Mouse (Mus musculus) lung, adult 18-20 months (tissue): ENCODE measurements around the gene Ift43.

ENCODE experiments used
- DNase-seq, 2 experiments: peaks; one replicate each; pipeline ENCODE4 v3.0.0; 2022; ENCODE audit warnings: mixed read lengths in 2 of 2

Ift43 gene

DNA sequence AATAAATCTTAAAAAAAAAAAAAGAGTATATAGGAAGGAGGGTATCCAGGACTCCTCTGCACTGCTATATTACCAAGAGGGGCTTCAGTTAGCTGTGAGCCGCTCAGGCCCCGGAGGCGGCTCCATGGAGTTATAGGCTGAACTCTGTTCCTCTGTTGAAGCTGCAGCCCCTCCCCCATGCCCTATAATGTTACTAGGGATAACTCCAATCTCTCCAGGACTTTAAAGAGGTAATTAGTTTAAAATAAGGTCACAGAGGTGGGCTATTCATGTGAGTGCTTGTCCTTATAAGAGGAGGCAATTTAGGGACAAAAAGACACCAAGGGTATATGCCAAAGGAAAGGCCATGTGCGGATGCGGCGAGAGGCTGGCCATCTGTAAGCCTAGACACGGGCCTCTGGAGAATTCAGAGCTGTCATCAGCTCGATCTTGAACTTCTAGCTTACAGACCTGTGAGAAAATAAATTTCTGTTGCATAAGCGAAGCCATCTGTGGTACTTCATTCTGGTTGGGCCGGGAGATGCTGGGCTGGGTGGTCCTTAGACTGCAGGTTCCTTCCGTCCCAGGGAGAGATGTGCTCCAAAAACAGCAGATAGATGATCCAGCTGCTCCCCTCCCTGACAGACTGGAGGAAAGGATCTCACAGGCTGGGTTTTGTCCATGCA, 94.5 kb downstream of the Ift43 start:
- no peak for DNase-seq

DNA sequence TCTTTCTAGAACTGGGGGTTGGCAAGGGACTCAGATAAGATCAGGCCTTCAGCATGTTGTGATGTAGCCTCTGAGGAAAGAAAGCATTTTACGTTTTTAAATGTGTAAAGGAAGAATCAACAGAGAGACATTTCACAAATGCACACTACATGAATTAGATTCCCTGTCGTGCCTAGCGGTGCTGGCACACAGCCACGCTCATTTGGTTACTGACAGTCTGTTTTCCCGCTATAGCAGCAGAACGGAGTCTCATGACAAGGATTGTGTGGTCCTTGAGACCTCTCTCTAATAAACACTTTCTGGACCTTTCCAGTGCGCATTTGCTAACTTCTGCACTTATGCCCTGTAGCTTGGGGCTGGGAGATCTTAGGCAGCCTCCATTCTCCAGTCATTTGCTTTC, 96.9 kb downstream of the Ift43 start:
- no peak for DNase-seq

DNA sequence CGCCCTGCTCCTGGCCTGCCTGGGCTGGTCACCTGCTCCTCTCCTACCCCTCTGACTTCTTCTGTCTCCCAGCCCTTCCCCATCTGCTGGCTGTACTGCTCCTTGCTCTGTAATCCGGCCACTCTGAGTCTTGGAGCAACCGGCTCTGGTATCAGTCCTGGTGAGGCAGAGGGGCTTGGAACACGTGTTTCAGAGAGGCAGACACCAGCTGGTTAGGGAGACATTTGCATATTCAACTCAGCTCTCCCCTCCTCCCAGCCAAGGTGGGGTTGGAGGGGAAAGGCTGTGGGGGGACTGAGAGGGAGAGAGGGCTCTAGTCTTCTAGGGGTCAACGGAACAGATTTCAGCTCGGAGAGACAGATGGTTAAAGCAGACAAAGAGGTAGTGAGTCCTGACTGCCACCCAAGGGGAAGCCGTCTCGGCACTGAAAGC, 99.0 kb downstream of the Ift43 start:
- DNase-seq = no peak

DNA sequence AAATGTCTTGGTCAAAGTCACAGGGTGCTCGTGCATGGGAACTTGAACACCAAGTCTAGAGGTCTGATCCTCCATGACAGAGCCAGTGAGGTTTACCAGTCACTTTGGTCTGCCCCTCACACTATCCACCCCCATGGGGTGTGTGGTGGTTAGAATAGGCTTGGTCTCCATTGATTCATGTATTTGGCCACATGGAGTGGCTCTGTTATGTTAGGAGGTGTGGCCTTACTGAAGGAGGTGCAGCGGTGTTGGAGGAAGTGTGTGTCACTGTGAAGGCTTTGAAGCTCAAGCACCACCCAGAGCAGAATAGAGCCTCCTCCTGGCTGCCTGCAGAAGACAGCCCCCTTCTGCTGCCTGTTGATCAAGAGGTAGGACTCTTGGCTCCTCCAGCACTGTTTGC, 99.5 kb downstream of the Ift43 start:
- no peak for DNase-seq

DNA sequence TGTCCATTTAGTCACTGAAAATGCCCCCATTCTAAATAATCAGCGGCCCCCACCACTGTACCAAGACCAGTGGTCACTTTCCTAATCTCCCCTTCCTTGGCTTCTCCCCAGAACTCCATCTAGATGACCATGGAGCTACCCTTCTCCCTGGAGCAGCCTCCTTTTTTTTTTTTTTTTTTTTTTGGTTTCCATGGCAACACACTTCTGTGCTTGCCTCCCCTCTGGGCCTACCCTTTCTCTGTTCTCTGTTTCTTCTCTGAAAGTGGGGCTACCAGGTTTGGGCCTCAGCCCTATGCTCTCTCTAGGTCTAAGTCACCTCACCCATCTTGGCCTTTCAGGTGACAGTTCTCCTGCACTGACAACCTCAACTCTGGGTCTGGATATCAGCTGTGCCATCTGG, 100.1 kb downstream of the Ift43 start:
- no peak for DNase-seq

DNA sequence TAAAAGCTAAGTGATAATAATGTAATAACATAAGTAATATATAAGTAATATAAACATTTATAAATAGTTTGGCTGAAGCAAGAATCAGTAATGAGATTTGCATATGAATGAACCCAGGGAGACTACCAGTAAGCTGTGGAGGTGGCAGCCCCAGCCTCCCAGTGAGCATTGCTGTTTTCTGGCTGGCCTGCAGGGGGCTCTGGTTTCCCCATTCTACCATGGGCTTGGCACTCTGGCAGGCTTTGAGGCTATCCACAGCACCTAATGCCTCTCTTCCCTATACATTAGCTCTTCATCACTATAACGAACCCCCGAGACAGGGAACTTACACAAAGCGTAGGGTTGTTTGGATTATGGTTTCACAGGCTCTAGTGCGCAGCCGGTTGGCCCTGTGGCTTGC, 105.8 kb downstream of the Ift43 start:
- peak in 1 of 2 experiments; percentile 11 for DNase-seq

DNA sequence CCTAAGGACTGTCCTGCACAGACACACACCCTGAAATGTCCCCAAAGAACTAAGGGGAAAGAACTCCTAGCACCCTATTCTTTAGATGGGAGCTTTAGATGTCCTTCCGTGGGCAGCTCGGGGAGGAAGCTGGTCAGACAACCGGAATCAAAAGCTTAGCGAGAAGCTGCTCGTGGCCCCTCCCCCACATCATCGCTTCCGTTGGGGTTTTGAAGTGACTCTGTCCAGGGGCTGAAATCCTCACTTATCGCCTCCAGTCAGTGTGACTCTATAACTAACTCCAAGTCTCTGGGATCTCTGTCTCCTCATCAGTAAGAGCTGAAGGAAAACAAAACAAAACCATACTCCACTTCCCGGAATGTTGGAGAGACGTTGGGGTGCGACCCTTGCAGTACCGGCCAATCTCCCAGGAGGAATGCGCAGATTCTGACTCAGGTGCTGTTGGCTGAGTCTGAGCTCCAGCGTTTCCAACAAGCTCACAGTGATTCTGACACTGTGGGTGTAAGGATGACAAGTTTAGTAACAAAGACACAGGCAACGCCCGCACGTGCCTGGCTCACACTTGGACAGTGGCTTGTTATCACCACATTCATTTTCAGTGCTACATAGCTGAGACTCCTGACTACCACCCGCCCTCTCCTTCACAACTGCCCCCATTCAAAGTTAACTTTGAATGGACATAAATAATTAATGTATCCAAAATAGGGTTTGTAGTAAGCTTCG, 107.4 kb downstream of the Ift43 start:
- no peak for DNase-seq

DNA sequence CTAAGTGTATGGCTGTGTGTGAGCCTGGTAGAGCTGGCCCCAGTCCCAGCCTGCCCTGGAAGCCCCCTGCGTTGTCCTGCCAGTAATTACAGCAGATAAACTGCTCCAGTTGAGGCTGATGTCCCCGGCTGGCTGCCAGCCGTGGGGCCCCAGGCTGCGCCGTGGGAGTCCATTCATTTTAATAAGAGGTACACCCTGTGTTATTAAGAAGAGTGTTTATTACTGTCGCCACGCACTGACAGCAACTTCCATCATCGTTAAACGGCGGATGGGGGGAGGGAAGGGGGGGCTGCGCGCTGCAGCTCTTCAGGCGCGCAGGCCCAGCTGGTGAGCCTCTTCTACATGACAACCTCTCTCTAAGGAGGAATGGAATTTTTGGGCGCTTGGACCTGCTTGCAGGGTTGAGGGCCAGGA, 109.7 kb downstream of the Ift43 start:
- no peak for DNase-seq

DNA sequence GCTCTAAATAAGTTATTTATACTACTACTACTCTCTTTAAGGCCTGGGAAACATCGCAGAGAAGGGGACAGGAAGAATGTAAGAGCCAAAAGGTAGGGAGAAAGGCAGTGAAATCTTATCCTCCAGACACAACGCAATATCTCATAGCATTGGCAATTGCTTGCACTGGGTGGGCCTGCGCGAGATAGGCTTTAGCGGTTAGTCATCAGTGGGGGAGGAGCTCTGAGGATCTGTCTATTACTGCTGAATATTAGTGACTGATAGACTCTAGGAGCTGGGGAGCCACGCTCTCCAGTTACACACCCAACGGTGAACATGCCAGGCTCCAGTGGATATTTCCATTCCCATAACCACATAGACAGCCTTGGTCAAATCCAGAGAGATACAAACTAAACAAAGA, 114.6 kb downstream of the Ift43 start:
- DNase-seq = no peak

DNA sequence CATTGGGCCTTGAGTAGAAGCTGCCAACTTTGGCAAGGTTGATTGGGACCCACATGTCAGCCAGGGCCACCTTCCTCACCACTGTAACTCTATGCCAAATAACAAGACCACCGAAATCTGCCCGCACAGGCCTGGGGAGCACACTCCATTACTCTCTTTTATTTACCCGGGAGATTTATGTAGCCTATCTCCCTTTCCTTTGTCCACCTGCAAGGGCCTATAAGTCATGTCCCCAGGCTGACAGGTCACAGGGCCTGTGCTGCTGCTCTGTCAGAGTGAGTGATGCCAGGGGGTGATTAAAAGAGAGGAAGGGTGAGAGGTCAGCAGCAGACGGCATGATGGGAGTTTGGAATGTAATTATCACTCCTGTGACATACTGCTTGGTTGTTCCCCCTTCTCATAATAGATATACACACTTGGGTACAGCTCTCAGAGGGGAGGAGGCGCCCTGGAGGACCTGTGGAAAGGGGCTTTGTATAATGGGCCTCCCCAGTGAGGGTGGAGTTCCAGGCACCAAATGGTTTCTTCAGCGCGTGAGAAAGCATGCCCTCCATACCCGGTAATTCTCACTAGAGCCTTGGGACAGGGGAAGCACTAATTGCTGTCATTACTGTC, 121.2 kb downstream of the Ift43 start:
- no peak for DNase-seq

DNA sequence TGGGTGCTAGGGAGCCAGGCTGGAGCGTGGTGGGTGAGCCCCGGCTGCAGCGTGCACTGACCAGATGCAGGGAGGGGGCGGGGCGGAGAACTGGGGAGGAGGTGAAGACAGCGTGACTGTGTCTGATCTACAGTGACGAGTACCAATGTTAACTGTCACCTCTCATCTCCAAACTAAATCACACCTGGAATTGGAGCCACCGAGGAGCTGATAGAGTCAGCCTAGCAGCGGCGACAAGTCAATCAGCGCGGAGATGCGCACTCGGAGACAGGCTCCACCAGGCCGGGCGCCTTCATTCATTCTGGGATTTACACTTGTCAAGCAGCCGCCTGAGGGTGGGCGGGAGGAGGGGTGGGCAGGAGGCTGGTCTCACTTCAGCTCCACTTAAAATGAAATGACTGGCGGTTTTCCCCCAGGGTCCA, 128.8 kb downstream of the Ift43 start:
- DNase-seq = no peak
